Mouse (Mus musculus) lung, postnatal 0 days (tissue): ENCODE measurements around the gene Dscam.

Experiments
- CTCF ChIP-seq: IDR thresholded peaks from 2 replicates; pipeline ENCODE4 v1.5.1; 2016; ENCODE audit warnings: antibody characterized with exemption, mild to moderate bottlenecking
- EP300 ChIP-seq: IDR thresholded peaks from 2 replicates; pipeline ENCODE4 v1.6.1; 2016; ENCODE audit warnings: antibody characterized with exemption, mild to moderate bottlenecking, control low read depth

DNA sequence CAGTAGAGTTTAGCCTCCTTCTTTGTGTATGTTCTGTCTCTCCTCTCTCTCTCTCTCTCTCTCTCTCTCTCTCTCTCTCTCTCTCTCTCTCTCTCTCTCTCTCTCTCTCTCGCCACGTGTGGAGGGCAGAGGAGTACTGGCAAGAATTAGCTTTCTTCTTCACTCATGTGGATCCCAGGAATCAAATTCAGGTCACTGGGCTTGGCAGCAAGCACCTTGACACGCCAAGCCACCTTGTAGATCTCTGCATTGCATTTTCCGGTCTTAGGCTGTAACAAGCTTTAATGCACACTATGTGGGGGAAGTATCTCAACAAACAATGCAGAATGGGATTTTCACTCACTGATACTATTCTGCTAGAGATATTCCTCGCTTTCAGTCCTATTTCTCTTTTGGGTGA, 449.9 kb downstream of the Dscam start:
- TF ChIP-seq CTCF: no peak
- no peak for TF ChIP-seq EP300
